Mouse (Mus musculus) liver, embryonic 14.5 days (tissue): ENCODE results near the gene Ubiad1.

Experiments
- CTCF ChIP-seq: IDR thresholded peaks from 2 replicates; pipeline ENCODE4 v1.5.1; 2016; ENCODE audit warnings: antibody characterized with exemption, low read depth, control low read depth
- EP300 ChIP-seq: IDR thresholded peaks from 2 replicates; pipeline ENCODE4 v1.6.1; 2016; ENCODE audit warnings: antibody characterized with exemption, low read depth

GRCm38 (mm10) chr4:148389635-148390034 lies 54.9 kb downstream of the Ubiad1 start:
- TF ChIP-seq CTCF: no peak
- TF ChIP-seq EP300: no peak
